Mouse (Mus musculus) forebrain, embryonic 13.5 days (tissue): Measurements from ENCODE around the gene Sparc. TPM values are rescaled to one million over a fixed set of nuclear protein-coding genes. Genes with fewer than 3 reads are reported as not detected.

Source experiments
- ATAC-seq: fragments of 200-750 bp; cut with Nextera tagmentation; 2 replicates; pipeline ENCODE4 v1.8.0; 2017
- H3K27ac ChIP-seq: fragments of 300-500 bp; sonication (generic); 2 replicates; pipeline ENCODE4 v1.5.1; 2015; ENCODE audit warnings: inconsistent platforms, mild to moderate bottlenecking, moderate library complexity
- H3K27me3 ChIP-seq: fragments of 300-500 bp; sonication (generic); 2 replicates; pipeline ENCODE4 v1.6.1; 2015; ENCODE audit warnings: mild to moderate bottlenecking, inconsistent platforms
- H3K36me3 ChIP-seq: fragments of 300-500 bp; sonication (generic); 2 replicates; pipeline ENCODE4 v1.6.1; 2015; ENCODE audit warnings: mild to moderate bottlenecking, inconsistent platforms; ENCODE audit not compliant: poor library complexity, severe bottlenecking
- H3K4me1 ChIP-seq: fragments of 300-500 bp; sonication (generic); 2 replicates; pipeline ENCODE4 v1.6.1; 2015; ENCODE audit warnings: inconsistent platforms
- H3K4me2 ChIP-seq: fragments of 300-500 bp; sonication (generic); 2 replicates; pipeline ENCODE4 v1.6.1; 2015; ENCODE audit warnings: inconsistent platforms, mild to moderate bottlenecking, moderate library complexity
- H3K4me3 ChIP-seq: fragments of 300-500 bp; sonication (generic); 2 replicates; pipeline ENCODE4 v1.5.1; 2015; ENCODE audit warnings: mild to moderate bottlenecking, inconsistent platforms
- H3K9ac ChIP-seq: fragments of 300-500 bp; sonication (generic); 2 replicates; pipeline ENCODE4 v1.6.1; 2015; ENCODE audit warnings: mild to moderate bottlenecking, inconsistent platforms
- H3K9me3 ChIP-seq: fragments of 300-500 bp; sonication (generic); replicated peaks from 2 replicates; pipeline ENCODE4 v1.6.1; 2016; ENCODE audit warnings: inconsistent platforms
- WGBS: fragments of 180-500 bp; shearing (Covaris S2); methylation state at CpG from one replicate; pipeline ENCODE4 v1.1.7; 2015; 5-methylcytosine and 5-hydroxymethylcytosine counted together
- polyA plus RNA-seq: library from polyadenylated mRNA; unstranded; fragments of >200 nt; fragmentation: Nextera tagmentation; extraction: Ambion mirVana; gene quantifications from 2 replicates; pipeline ENCODE4 v1.2.1, GENCODE M21; 2015

The Sparc gene
- polyA plus RNA-seq, 1 experiment from 2014 or later, result 273 TPM

DNA sequence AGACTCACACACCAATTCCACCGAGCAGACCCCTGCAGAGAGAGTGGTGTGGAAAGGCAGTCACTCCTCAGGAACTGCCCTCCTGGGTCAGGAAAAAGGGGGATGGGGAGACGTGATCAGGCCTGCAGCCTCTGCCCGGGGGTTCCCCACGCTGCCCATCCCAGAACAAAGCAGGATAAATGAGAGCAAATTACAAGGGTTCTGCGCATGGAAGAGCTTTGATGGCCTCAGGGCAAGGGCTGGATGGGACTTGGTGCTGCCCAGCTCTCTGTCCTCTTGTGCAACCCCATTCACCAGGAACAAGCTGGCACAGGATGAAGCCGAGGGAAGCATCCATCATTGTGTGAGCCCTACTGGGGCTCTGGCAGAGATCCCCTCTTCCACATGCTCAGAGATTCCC is 51.0 kb downstream of the Sparc start:
- no peaks in the 10 kb centered on the region for H3K9me3 ChIP-seq
- no peaks in the 10 kb centered on the region for H3K36me3 ChIP-seq
- no peak overlapping the region for H3K4me3 ChIP-seq
- whole genome bisulfite sequencing, result 47% methylated on average over 6 of the region's 6 CpGs
- ATAC-seq, result no peak
- H3K4me1 ChIP-seq, result no peaks in the 10 kb centered on the region
- H3K27ac ChIP-seq, result no peak overlapping the region
- 0 out of 2 replicates have a peak, but pooled peaks cover 5% of the 10 kb centered on the region for H3K27me3 ChIP-seq
- no peak overlapping the region for H3K4me2 ChIP-seq
- H3K9ac ChIP-seq, result no peak overlapping the region

DNA sequence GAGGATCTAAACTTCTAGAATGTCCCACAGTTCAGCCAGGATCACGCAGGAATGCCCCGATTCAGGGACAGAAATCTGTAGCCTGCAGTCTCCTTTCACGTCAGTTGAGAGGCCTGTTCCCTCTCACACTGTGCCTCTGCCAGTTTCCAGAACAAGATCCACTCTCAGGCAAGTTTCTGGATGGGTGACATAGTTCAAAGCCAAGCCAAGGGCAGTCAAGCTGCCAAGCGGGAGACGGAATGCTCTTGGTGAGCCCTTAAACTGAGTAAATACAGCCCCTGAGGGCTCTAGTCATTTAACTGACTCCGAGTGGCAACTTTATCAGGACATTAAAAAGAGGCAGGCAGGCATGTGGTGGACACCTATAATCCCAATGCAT is 53.9 kb downstream of the Sparc start:
- no peaks in the 10 kb centered on the region for H3K36me3 ChIP-seq
- no peaks in the 10 kb centered on the region for H3K9me3 ChIP-seq
- no peak for ATAC-seq
- no peaks in the 10 kb centered on the region for H3K27me3 ChIP-seq
- no peak overlapping the region for H3K4me3 ChIP-seq
- no peaks in the 10 kb centered on the region for H3K4me1 ChIP-seq
- no peak overlapping the region for H3K27ac ChIP-seq
- no peak overlapping the region for H3K9ac ChIP-seq
- H3K4me2 ChIP-seq, result no peak overlapping the region
- WGBS, result 72% methylated on average over 6 of the region's 6 CpGs

- no peaks in the 10 kb centered on the region for H3K9me3 ChIP-seq
- no peak overlapping the region for H3K27ac ChIP-seq
- H3K36me3 ChIP-seq, result no peaks in the 10 kb centered on the region
- no peaks in the 10 kb centered on the region for H3K27me3 ChIP-seq
- H3K4me3 ChIP-seq, result no peak overlapping the region
- ATAC-seq, result no peak
- H3K4me2 ChIP-seq, result no peak overlapping the region
- no peak overlapping the region for H3K9ac ChIP-seq
- WGBS, result 72% methylated on average over 4 of the region's 4 CpGs
- no peaks in the 10 kb centered on the region for H3K4me1 ChIP-seq
Measured at GRCm38 (mm10) chr11:55368388-55369092, 54.4 kb downstream of the Sparc start.

DNA sequence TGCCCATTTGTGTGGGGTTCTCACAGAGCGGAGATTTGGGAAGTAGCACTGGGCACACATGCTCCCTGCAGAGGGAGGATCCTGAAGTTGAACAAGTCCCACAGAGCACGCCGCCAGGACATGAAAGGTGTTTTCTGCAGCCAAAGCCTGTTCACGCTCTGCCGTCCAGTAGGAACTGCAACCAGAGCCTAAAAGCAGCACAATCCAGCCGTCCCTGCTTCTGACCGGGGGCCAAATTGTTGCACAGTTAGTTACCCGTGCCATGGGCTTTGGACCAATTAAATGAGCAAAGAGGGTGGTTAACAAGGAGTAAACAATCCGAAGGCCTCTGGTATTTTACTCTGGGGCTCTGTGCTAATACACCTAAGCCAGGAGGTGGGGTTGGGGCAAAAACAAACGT is 55.2 kb downstream of the Sparc start:
- Histone ChIP-seq H3K9ac (no peak overlapping the region), H3K27ac (no peak overlapping the region), H3K4me1 (no peaks in the 10 kb centered on the region), H3K9me3 (no peaks in the 10 kb centered on the region), H3K4me2 (no peak overlapping the region), H3K4me3 (no peak overlapping the region), H3K27me3 (no peaks in the 10 kb centered on the region), H3K36me3 (no peaks in the 10 kb centered on the region)
- ATAC-seq, result no peak
- WGBS, result 67% methylated on average over 10 of the region's 10 CpGs

DNA sequence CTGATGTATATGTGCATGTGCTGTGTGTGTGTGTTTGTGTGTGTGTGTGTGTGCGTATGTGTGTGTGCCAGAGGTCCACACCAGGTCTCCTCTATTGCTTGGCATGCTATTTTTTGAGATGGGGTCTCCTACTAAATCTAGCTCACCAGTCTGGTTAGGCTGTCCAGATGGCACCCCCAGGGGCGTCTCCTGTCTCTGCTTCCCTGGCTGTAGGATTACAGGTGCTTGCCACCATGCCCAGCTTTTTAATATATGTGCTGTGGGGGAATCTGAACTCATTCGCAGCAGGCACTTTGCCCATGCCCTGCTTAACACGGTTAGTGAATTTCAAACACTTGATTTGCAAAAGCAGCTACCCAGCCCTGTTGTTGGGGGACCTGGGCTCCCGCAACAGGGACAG is 57.1 kb downstream of the Sparc start:
- Histone ChIP-seq H3K36me3 (no peaks in the 10 kb centered on the region), H3K4me3 (no peak overlapping the region), H3K9ac (no peak overlapping the region), H3K4me1 (no peaks in the 10 kb centered on the region), H3K27ac (no peak overlapping the region), H3K4me2 (no peak overlapping the region), H3K9me3 (no peaks in the 10 kb centered on the region), H3K27me3 (no peaks in the 10 kb centered on the region)
- ATAC-seq, result no peak
- 78% methylated on average over 5 of the region's 5 CpGs for WGBS

DNA sequence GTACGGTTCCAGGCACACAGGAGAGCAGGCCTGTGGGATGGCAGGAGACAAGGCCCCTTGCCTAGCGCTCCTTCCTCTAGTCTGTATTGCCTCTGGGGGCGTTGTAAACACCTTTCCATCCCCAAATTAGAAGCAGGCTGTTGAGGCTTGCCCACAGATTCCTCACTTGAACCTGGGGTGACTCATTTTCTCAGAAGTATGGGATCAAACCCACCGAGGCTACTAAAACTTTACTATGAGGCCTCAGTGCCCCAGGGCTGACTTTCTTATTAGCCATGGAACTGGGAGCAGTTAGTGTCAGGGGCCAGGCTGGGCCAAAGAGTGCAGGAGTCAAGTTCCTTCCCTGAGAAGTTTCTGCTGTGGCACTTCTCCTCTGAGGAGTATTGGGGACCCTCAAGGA is 57.7 kb downstream of the Sparc start:
- no peaks in the 10 kb centered on the region for H3K9me3 ChIP-seq
- H3K9ac ChIP-seq, result no peak overlapping the region
- H3K4me2 ChIP-seq, result no peak overlapping the region
- H3K4me3 ChIP-seq, result no peak overlapping the region
- H3K4me1 ChIP-seq, result no peaks in the 10 kb centered on the region
- no peak for ATAC-seq
- H3K27me3 ChIP-seq, result no peaks in the 10 kb centered on the region
- 55% methylated on average over 4 of the region's 4 CpGs for WGBS
- no peaks in the 10 kb centered on the region for H3K36me3 ChIP-seq
- H3K27ac ChIP-seq, result no peak overlapping the region

GRCm38 (mm10) chr11:55364662-55365061 is 58.3 kb downstream of the Sparc start:
- Histone ChIP-seq H3K4me3 (no peak overlapping the region), H3K27ac (no peak overlapping the region), H3K4me2 (no peak overlapping the region), H3K9me3 (no peaks in the 10 kb centered on the region), H3K36me3 (no peaks in the 10 kb centered on the region), H3K4me1 (no peaks in the 10 kb centered on the region), H3K9ac (no peak overlapping the region), H3K27me3 (no peaks in the 10 kb centered on the region)
- ATAC-seq, result no peak
- WGBS, result 82% methylated on average over 3 of the region's 3 CpGs

GRCm38 (mm10) chr11:55358094-55358783 is 64.7 kb downstream of the Sparc start:
- H3K4me2 ChIP-seq, result no peak overlapping the region
- no peak overlapping the region for H3K9ac ChIP-seq
- H3K4me1 ChIP-seq, result no peaks in the 10 kb centered on the region
- no peak overlapping the region for H3K27ac ChIP-seq
- H3K27me3 ChIP-seq, result no peaks in the 10 kb centered on the region
- no peaks in the 10 kb centered on the region for H3K36me3 ChIP-seq
- no peak overlapping the region for H3K4me3 ChIP-seq
- no peak for ATAC-seq
- 84% methylated on average over 15 of the region's 15 CpGs for WGBS
- no peaks in the 10 kb centered on the region for H3K9me3 ChIP-seq

DNA sequence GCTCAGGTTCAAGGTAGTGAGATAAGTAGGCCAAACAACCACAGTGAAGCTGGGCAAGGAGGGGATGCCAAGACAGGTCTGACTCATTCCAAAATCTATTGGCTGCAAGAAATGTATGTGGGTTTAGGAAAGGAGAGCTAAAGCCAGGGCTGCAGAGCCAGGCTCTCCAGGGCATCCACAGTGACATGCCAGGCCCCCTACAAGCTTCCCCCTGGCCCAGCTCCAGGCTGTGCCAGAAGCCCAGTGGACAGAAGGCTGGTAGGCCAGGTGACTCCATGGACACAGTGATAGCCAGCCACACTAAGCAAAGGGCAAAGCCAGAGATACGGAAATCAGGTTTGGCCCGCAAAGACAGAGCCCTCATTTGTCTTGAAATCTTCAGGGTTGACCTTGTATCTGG is 66.1 kb downstream of the Sparc start:
- H3K27me3 ChIP-seq, result no peaks in the 10 kb centered on the region
- no peak overlapping the region for H3K4me2 ChIP-seq
- H3K4me3 ChIP-seq, result no peak overlapping the region
- 100% methylated on average over 2 of the region's 2 CpGs for WGBS
- ATAC-seq, result no peak
- no peak overlapping the region for H3K9ac ChIP-seq
- H3K36me3 ChIP-seq, result no peaks in the 10 kb centered on the region
- H3K9me3 ChIP-seq, result no peaks in the 10 kb centered on the region
- H3K4me1 ChIP-seq, result no peaks in the 10 kb centered on the region
- no peak overlapping the region for H3K27ac ChIP-seq

Other genes starting within 250 kb of the Sparc start
- gene Slc36a2, start 238.1 kb downstream of the Sparc start, polyA plus RNA-seq, result 0.09 and 0.13 TPM in 2 replicates
- 1.6 and 2.2 TPM in 2 replicates for gene Slc36a1, start 218.8 kb downstream of the Sparc start, polyA plus RNA-seq
- gene Fat2, start 86.6 kb downstream of the Sparc start, polyA plus RNA-seq, result not detected in 2 replicates
- gene Atox1, start 38.1 kb upstream of the Sparc start, polyA plus RNA-seq, result 260 and 278 TPM in 2 replicates
- gene G3bp1, start 46.5 kb upstream of the Sparc start, polyA plus RNA-seq, result 182 and 199 TPM in 2 replicates
- not detected in 2 replicates for gene Glra1, start 185.0 kb upstream of the Sparc start, polyA plus RNA-seq